8 mouse cellular contexts compared by ENCODE assay signal in the genomic region with DNA sequence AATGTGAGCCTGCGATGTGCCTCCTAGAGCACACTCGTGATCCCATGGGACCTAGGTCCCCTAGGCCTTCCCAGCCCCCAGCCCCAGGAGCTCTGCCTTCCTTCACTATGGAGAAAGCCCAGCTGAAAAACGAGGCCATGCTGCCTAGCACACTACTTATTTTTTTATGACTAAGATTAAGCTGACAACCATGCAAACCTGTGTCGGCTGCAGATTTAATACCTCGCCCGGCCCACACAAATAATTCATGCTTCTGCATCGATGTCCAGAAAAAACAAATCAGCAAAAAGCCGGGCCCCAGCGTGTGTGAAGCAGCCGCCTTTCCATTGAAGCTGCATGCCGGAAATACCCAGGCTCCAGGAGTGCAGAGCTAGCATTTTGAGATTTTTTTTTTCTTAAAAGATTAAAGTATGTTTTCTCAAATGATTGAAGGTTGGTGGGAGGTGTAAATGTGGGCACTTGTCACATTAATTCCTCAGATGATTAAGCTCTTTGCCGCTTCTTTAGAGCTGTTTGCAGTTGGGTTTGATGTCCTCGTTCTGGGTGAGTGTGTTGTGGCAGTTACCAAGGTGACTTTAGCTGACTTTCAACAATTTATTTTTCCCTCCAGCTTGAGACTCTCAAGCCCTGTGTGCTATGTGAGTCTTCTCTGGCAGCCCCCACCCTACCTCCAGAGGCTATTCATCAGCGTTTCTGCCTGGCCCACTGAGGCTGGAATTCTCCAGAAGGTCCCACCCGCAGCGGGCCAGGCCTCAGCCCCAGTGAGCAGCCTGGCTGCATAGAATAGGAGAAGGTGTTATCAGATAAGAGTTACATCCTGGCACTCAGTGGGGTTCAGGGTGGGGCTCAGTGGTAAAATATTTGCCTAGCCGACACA. TPM values are rescaled to one million over a fixed set of nuclear protein-coding genes. Genes with fewer than 3 reads are reported as not detected.
DNase-seq lines count a peak whose midpoint lies in the region; ATAC-seq and TF ChIP-seq lines count a peak whose summit lies in the region.

No protein-coding gene starts in this region.

- no peaks in the 10 kb centered on the region for H3K9me3 ChIP-seq in heart, embryonic 15.5 days (replicated peaks)
- H3K9me3 ChIP-seq in MEL (replicated peaks; ENCODE audit: insufficient read depth, low read length): no peaks in the 10 kb centered on the region
- H3K9me3 ChIP-seq in hindbrain, embryonic 10.5 days: no peaks in the 10 kb centered on the region
- no peaks in the 10 kb centered on the region for H3K9me3 ChIP-seq in liver, embryonic 16.5 days (replicated peaks; ENCODE audit: control insufficient read depth, low read length)

- TF ChIP-seq POLR2A in MEL (IDR thresholded peaks at IDR 0.05; ENCODE audit: control insufficient read depth in 1 of 2, insufficient read depth in 1 of 2, low read depth in 1 of 2, low read length in 2 of 2, poor library complexity in 1 of 2): no peak

- no peak overlapping the region for H3K4me2 ChIP-seq in heart, embryonic 15.5 days
- no peak overlapping the region for H3K4me2 ChIP-seq in liver, embryonic 16.5 days (ENCODE audit: low read depth, low read length)

- DNase-seq in heart, postnatal 36 days: no peak
- peak; percentile 77 for DNase-seq in MEL (ENCODE audit: low read depth, low spot score)
- no peak for DNase-seq in hindbrain, embryonic 10.5 days (ENCODE audit: low spot score)
- peak; percentile 56 for DNase-seq in thymus, postnatal 4 days
- DNase-seq in cerebellum, postnatal 14 days: no peak
- no peak for DNase-seq in gastrocnemius, postnatal 25 days

- no peak for TF ChIP-seq RAD21 in MEL (IDR thresholded peaks at IDR 0.05; ENCODE audit: low read depth, low read length)

- peaks cover 33% of the 10 kb centered on the region for H3K4me1 ChIP-seq in heart, embryonic 15.5 days (replicated peaks)
- peaks cover 9 to 16% of the 10 kb centered on the region in 2 experiments for H3K4me1 ChIP-seq in MEL (ENCODE audit: control insufficient read depth in 1 of 2, insufficient read depth in 2 of 2, low read length in 2 of 2)
- H3K4me1 ChIP-seq in hindbrain, embryonic 10.5 days (replicated peaks): peaks cover 55% of the 10 kb centered on the region
- peaks cover 16% of the 10 kb centered on the region for H3K4me1 ChIP-seq in liver, embryonic 16.5 days (ENCODE audit: control insufficient read depth, low read depth, low read length)

- H3K27ac ChIP-seq in heart, embryonic 15.5 days: peak overlapping the region; percentile 79
- peak overlapping the region; percentile 67 for H3K27ac ChIP-seq in MEL (ENCODE audit: control insufficient read depth, low read depth, low read length)
- peak overlapping the region; percentile 81 for H3K27ac ChIP-seq in hindbrain, embryonic 10.5 days
- no peak overlapping the region for H3K27ac ChIP-seq in liver, embryonic 16.5 days (ENCODE audit: low read length)

- no peaks in the 10 kb centered on the region for H3K79me2 ChIP-seq in MEL (ENCODE audit: control insufficient read depth, insufficient read depth, low read length, poor library complexity)

- H3K9ac ChIP-seq in heart, embryonic 15.5 days: no peak overlapping the region
- peak overlapping the region; percentile 62 for H3K9ac ChIP-seq in MEL (ENCODE audit: control insufficient read depth, low read depth, low read length, poor library complexity, severe bottlenecking)
- H3K9ac ChIP-seq in liver, embryonic 16.5 days (ENCODE audit: low read depth, low read length): no peak overlapping the region

- TF ChIP-seq CTCF in MEL (IDR thresholded peaks at IDR 0.05 in 2 of 3, conservative IDR thresholded peaks at IDR 0.05 in 1 of 3; ENCODE audit: control insufficient read depth in 1 of 3, insufficient read depth in 1 of 3, low read depth in 2 of 3, low read length in 3 of 3, poor library complexity in 1 of 3, severe bottlenecking in 1 of 3): no peak

- no peak overlapping the region for H3K4me3 ChIP-seq in heart, embryonic 15.5 days
- no peak overlapping the region for H3K4me3 ChIP-seq in MEL (ENCODE audit: control insufficient read depth in 1 of 2, insufficient read depth in 1 of 2, low read depth in 2 of 2, low read length in 2 of 2)
- H3K4me3 ChIP-seq in hindbrain, embryonic 10.5 days: no peak overlapping the region
- no peak overlapping the region for H3K4me3 ChIP-seq in liver, embryonic 16.5 days (ENCODE audit: low read depth, low read length)

- ATAC-seq in heart, embryonic 15.5 days (replicated peaks; ENCODE audit: insufficient number of reproducible peaks, insufficient read depth, low FRiP score, low read depth): no peak
- ATAC-seq in liver, embryonic 16.5 days (ENCODE audit: low read depth): 0 out of 2 replicates have a peak, but pooled peaks have one; percentile 50

- intact Hi-C loops in heart, postnatal 36 days (cut with DNase I): no loop called here

- H3K27me3 ChIP-seq in heart, embryonic 15.5 days: no peaks in the 10 kb centered on the region
- H3K27me3 ChIP-seq in MEL (ENCODE audit: control insufficient read depth in 1 of 2, insufficient read depth in 2 of 2, low read length in 2 of 2): no peaks in the 10 kb centered on the region
- no peaks in the 10 kb centered on the region for H3K27me3 ChIP-seq in hindbrain, embryonic 10.5 days (ENCODE audit: insufficient read depth, poor library complexity, severe bottlenecking)
- no peaks in the 10 kb centered on the region for H3K27me3 ChIP-seq in liver, embryonic 16.5 days (ENCODE audit: control insufficient read depth, insufficient read depth, low read depth, low read length)

- peak; percentile 21 to 50; a peak in 3 of 4 replicates for TF ChIP-seq EP300 in MEL (IDR thresholded peaks at IDR 0.05; ENCODE audit: low read depth in 1 of 2, low read length in 2 of 2)

- H3K36me3 ChIP-seq in heart, embryonic 15.5 days: peaks cover 23% of the 10 kb centered on the region; the same call in 1 of the 2 replicates
- peaks cover 0 to 14% of the 10 kb centered on the region in 2 experiments; a peak in 2 of 4 replicates for H3K36me3 ChIP-seq in MEL (ENCODE audit: control insufficient read depth in 1 of 2, insufficient read depth in 2 of 2, low read length in 2 of 2)
- peaks cover 69% of the 10 kb centered on the region for H3K36me3 ChIP-seq in hindbrain, embryonic 10.5 days
- no peaks in the 10 kb centered on the region; the same call in 1 of the 2 replicates for H3K36me3 ChIP-seq in liver, embryonic 16.5 days (ENCODE audit: control insufficient read depth, insufficient read depth)

- WGBS in heart, embryonic 15.5 days: 30% methylated on average over 17 of the region's 17 CpGs
- WGBS in hindbrain, embryonic 10.5 days: 45% methylated on average over 17 of the region's 17 CpGs
- 49% methylated on average over 17 of the region's 17 CpGs for WGBS in liver, embryonic 16.5 days (ENCODE audit: insufficient replicate concordance)

TF ChIP-seq in MEL, 35 proteins besides CTCF, POLR2A, EP300 and RAD21:
- TF ChIP-seq CHD1 (IDR thresholded peaks at IDR 0.05; ENCODE audit: low read depth, low read length): no peak
- TF ChIP-seq TCF12 (IDR thresholded peaks at IDR 0.05; ENCODE audit: low read depth, low read length): 0 out of 2 replicates have a peak, but pooled peaks have one; percentile 16
- peak; percentile 90 for TF ChIP-seq GATA1 (IDR thresholded peaks at IDR 0.05; ENCODE audit: low read depth, low read length)
- TF ChIP-seq SIN3A (IDR thresholded peaks at IDR 0.05; ENCODE audit: low read length): peak; percentile 22; the same call in 1 of the 2 replicates
- no peak for TF ChIP-seq MAX (IDR thresholded peaks at IDR 0.05; ENCODE audit: low read length)
- 0 out of 2 replicates have a peak, but pooled peaks have one; percentile 57 for TF ChIP-seq RCOR1 (IDR thresholded peaks at IDR 0.05; ENCODE audit: low read depth, low read length)
- TF ChIP-seq MAZ (IDR thresholded peaks at IDR 0.05; ENCODE audit: low read depth, low read length): peak; percentile 26; the same call in 1 of the 2 replicates
- TF ChIP-seq HCFC1 (IDR thresholded peaks at IDR 0.05; ENCODE audit: low read depth, low read length): 0 out of 2 replicates have a peak, but pooled peaks have one; percentile 25

RNA-seq across cellular contexts. Expression of a gene that starts 30.9 kb away (rescaled TPM):
- polyA plus RNA-seq in heart, embryonic 15.5 days (2015; fragmentation: Nextera tagmentation; extraction: Ambion mirVana): 15.9 and 19.2 TPM in 2 replicates
- 10 to 100 TPM; 38.7 to 40.0 TPM for total RNA-seq in heart, postnatal 36 days (2021)
- total RNA-seq in MEL (2012; rRNA removed): 19.1 and 21.2 TPM in 2 replicates
- 10 to 100 TPM in 1 of 2 experiments, not detected in 1; 57.2 TPM for polyA plus RNA-seq in MEL (2012; ENCODE audit: insufficient read depth in 1 of 2, insufficient read length in 2 of 2, low read depth in 1 of 2, low replicate concordance in 2 of 2, missing spikeins in 1 of 2)
- 26.5 and 30.0 TPM in 2 replicates for polyA plus RNA-seq in hindbrain, embryonic 10.5 days (2016; fragmentation: Nextera tagmentation; extraction: Ambion mirVana)
- 7.7 and 10.5 TPM in 2 replicates for polyA plus RNA-seq in liver, embryonic 16.5 days (2015; fragmentation: Nextera tagmentation; extraction: Ambion mirVana)
- total RNA-seq in gastrocnemius, postnatal 25 days (2021): 10 to 100 TPM; 19.1 to 20.6 TPM

Comparison
In these comparisons a context has a peak if more than half of its experiments do, and no peak if none do; other contexts are left out.
1. DNase-seq: peak in MEL (single experiment) and thymus, postnatal 4 days (single experiment); none in heart, postnatal 36 days (0 of 2), hindbrain, embryonic 10.5 days (single experiment), cerebellum, postnatal 14 days (0 of 2) and gastrocnemius, postnatal 25 days (single experiment).